Mouse (Mus musculus) liver, embryonic 14.5 days (tissue): ENCODE measurements around the gene Gm17651. TPM values are rescaled to one million over a fixed set of nuclear protein-coding genes. Genes with fewer than 3 reads are reported as not detected.

Experiments used
- ATAC-seq: fragments of 200-750 bp; cut with Nextera tagmentation; 2 replicates; pipeline ENCODE4 v1.8.0; 2017; ENCODE audit warnings: moderate number of reproducible peaks, mild to moderate bottlenecking, moderate library complexity; ENCODE audit not compliant: insufficient read depth
- DNase-seq, 3 experiments: peaks; one replicate each; pipeline ENCODE4 v3.0.0-alpha.2; 2012 to 2013; ENCODE audit warnings: low read depth in 3 of 3, low spot score in 3 of 3
- H3K27ac ChIP-seq: fragments of 300-500 bp; sonication (generic); 2 replicates; pipeline ENCODE4 v1.5.1; 2014; ENCODE audit warnings: moderate library complexity, mild to moderate bottlenecking, control low read depth, inconsistent platforms
- H3K27me3 ChIP-seq: fragments of 300-500 bp; sonication (generic); 2 replicates; pipeline ENCODE4 v1.6.1; 2014; ENCODE audit warnings: mild to moderate bottlenecking, low read length, moderate library complexity; ENCODE audit not compliant: control insufficient read depth, insufficient read depth
- H3K36me3 ChIP-seq: fragments of 300-500 bp; sonication (generic); replicated peaks from 2 replicates; pipeline ENCODE4 v1.6.1; 2014; ENCODE audit warnings: low read depth; ENCODE audit not compliant: control insufficient read depth, insufficient read depth
- H3K4me1 ChIP-seq, 2 experiments: fragments of 200-500 bp in 1 of 2; fragments of 300-500 bp in 1 of 2; sonication (generic) in 1 of 2; replicated peaks; 2 replicates each; pipeline ENCODE4 v1.6.1; 2012 to 2014; ENCODE audit warnings: antibody characterized with exemption in 1 of 2, inconsistent platforms in 1 of 2, low read length in 1 of 2; ENCODE audit not compliant: control insufficient read depth in 2 of 2, insufficient read depth in 2 of 2
- H3K4me2 ChIP-seq: fragments of 300-500 bp; sonication (generic); 2 replicates; pipeline ENCODE4 v1.6.1; 2014; ENCODE audit warnings: low read depth, mild to moderate bottlenecking, control low read depth, moderate library complexity
- H3K4me3 ChIP-seq, 2 experiments: fragments of 200-500 bp in 1 of 2; fragments of 300-500 bp in 1 of 2; sonication (generic) in 1 of 2; 2 replicates each; pipeline ENCODE4 v1.5.1; 2012 to 2014; ENCODE audit warnings: low read depth in 2 of 2, low read length in 2 of 2, mild to moderate bottlenecking in 2 of 2, control low read depth in 1 of 2, inconsistent platforms in 1 of 2, moderate library complexity in 1 of 2; ENCODE audit not compliant: insufficient read depth in 1 of 2
- H3K9ac ChIP-seq: fragments of 300-500 bp; sonication (generic); replicated peaks from 2 replicates; pipeline ENCODE4 v1.6.1; 2014; ENCODE audit warnings: mild to moderate bottlenecking, control low read depth, moderate library complexity
- H3K9me3 ChIP-seq: fragments of 300-500 bp; sonication (generic); 2 replicates; pipeline ENCODE4 v1.6.1; 2016; ENCODE audit warnings: low read length, mixed read lengths; ENCODE audit not compliant: control insufficient read depth
- CTCF ChIP-seq: IDR thresholded peaks from 2 replicates; pipeline ENCODE4 v1.5.1; 2016; ENCODE audit warnings: antibody characterized with exemption, low read depth, control low read depth
- EP300 ChIP-seq: IDR thresholded peaks from 2 replicates; pipeline ENCODE4 v1.6.1; 2016; ENCODE audit warnings: antibody characterized with exemption, low read depth
- WGBS: fragments of 180-500 bp; shearing (Covaris S2); extraction: QIAGEN DNeasy Blood & Tissue Kit; methylation state at CpG from one replicate; pipeline ENCODE4 v1.1.7; 2014; ENCODE audit not compliant: insufficient replicate concordance; 5-methylcytosine and 5-hydroxymethylcytosine counted together
- polyA plus RNA-seq, 2 experiments: library from polyadenylated mRNA; depleted of rRNA in 1 of 2; stranded (reverse) in 1 of 2; unstranded in 1 of 2; fragments of >200 nt; fragmentation: Nextera tagmentation in 1 of 2; extraction: Ambion mirVana in 1 of 2; gene quantifications; 2 replicates each; pipeline versions ENCODE4 v1.2.1 to v1.2.3; 2012 to 2014

Gm17651 gene
- polyA plus RNA-seq (2012; rRNA removed) (not detected in 2 replicates), polyA plus RNA-seq (2014; fragmentation: Nextera tagmentation; extraction: Ambion mirVana) (not detected in 2 replicates)

GRCm38 (mm10) chr3:97674644-97675110 is at the start of gene Gm17651:
TSS of gene Gm17651 (minus strand) at chr3:97674694.
- Histone ChIP-seq H3K4me2 (no peak within 1 kb of the TSS), H3K4me3 (no peak within 1 kb of the TSS), H3K36me3 (no peaks in the 10 kb centered on the region), H3K9ac (no peak within 1 kb of the TSS), H3K4me1 (no peaks in the 10 kb centered on the region; a peak in 1 of 4 replicates), H3K27me3 (no peaks in the 10 kb centered on the region), H3K27ac (no peak within 1 kb of the TSS), H3K9me3 (no peaks in the 10 kb centered on the region)
- ATAC-seq = no peak
- DNase-seq = no peak
- TF ChIP-seq EP300 (no peak), CTCF (no peak)
- WGBS = 53% methylated on average over 7 of the region's 7 CpGs

- H3K36me3 ChIP-seq = no peaks in the 10 kb centered on the region
- 59% methylated on average over 9 of the region's 9 CpGs for WGBS
- no peak overlapping the region for H3K4me2 ChIP-seq
- no peaks in the 10 kb centered on the region for H3K27me3 ChIP-seq
- H3K27ac ChIP-seq = no peak overlapping the region
- H3K4me1 ChIP-seq = no peaks in the 10 kb centered on the region
- DNase-seq (no peak), ATAC-seq (no peak)
- no peak overlapping the region for H3K9ac ChIP-seq
- H3K9me3 ChIP-seq = no peaks in the 10 kb centered on the region
- H3K4me3 ChIP-seq = no peak overlapping the region
- TF ChIP-seq CTCF (no peak), EP300 (no peak)
Observed at GRCm38 (mm10) chr3:97719116-97719515, 44.6 kb upstream of the Gm17651 start.

GRCm38 (mm10) chr3:97715922-97716321 is 41.4 kb upstream of the Gm17651 start:
- TF ChIP-seq EP300 (no peak), CTCF (no peak; the same call in 1 of the 2 replicates)
- no peak overlapping the region for H3K4me2 ChIP-seq
- H3K9me3 ChIP-seq = no peaks in the 10 kb centered on the region
- H3K4me3 ChIP-seq = no peak overlapping the region
- H3K9ac ChIP-seq = no peak overlapping the region
- 67% methylated on average over 1 of the region's 1 CpGs for WGBS
- H3K4me1 ChIP-seq = no peaks in the 10 kb centered on the region
- H3K27ac ChIP-seq = no peak overlapping the region
- no peaks in the 10 kb centered on the region for H3K36me3 ChIP-seq
- DNase-seq = no peak
- H3K27me3 ChIP-seq = no peaks in the 10 kb centered on the region
- ATAC-seq = no peak

GRCm38 (mm10) chr3:97710881-97711280 is 36.4 kb upstream of the Gm17651 start:
- 42% methylated on average over 5 of the region's 5 CpGs for WGBS
- no peak for ATAC-seq
- Histone ChIP-seq H3K9me3 (no peaks in the 10 kb centered on the region), H3K27me3 (no peaks in the 10 kb centered on the region), H3K4me1 (no peaks in the 10 kb centered on the region), H3K4me2 (no peak overlapping the region), H3K27ac (no peak overlapping the region), H3K9ac (no peak overlapping the region), H3K4me3 (no peak overlapping the region), H3K36me3 (no peaks in the 10 kb centered on the region)
- DNase-seq = no peak
- TF ChIP-seq CTCF (no peak), EP300 (no peak)

GRCm38 (mm10) chr3:97710134-97710533 is 35.6 kb upstream of the Gm17651 start:
- ATAC-seq = no peak
- Histone ChIP-seq H3K4me3 (no peak overlapping the region), H3K9me3 (no peaks in the 10 kb centered on the region), H3K27me3 (no peaks in the 10 kb centered on the region), H3K27ac (no peak overlapping the region), H3K9ac (no peak overlapping the region), H3K4me2 (no peak overlapping the region), H3K4me1 (no peaks in the 10 kb centered on the region), H3K36me3 (no peaks in the 10 kb centered on the region)
- no peak for DNase-seq
- TF ChIP-seq EP300 (no peak), CTCF (no peak)
- 49% methylated on average over 11 of the region's 11 CpGs for WGBS
